Mouse (Mus musculus) small intestine, adult 2 months (tissue): ENCODE results near the gene Prkch.

Source experiments
- CTCF ChIP-seq: fragments of 200-500 bp; IDR thresholded peaks from 2 replicates; pipeline ENCODE4 v1.5.1; 2012; ENCODE audit warnings: low read depth, mild to moderate bottlenecking, control low read depth, inconsistent platforms, low read length, moderate library complexity, mixed read lengths; ENCODE audit not compliant: insufficient replicate concordance, insufficient read length; ENCODE audit errors: extremely low read depth
- POLR2A ChIP-seq: fragments of 200-500 bp; IDR thresholded peaks from 2 replicates; pipeline ENCODE4 v1.6.1; 2012; ENCODE audit warnings: low read depth, mild to moderate bottlenecking, control low read depth, inconsistent platforms, low read length, moderate library complexity

DNA sequence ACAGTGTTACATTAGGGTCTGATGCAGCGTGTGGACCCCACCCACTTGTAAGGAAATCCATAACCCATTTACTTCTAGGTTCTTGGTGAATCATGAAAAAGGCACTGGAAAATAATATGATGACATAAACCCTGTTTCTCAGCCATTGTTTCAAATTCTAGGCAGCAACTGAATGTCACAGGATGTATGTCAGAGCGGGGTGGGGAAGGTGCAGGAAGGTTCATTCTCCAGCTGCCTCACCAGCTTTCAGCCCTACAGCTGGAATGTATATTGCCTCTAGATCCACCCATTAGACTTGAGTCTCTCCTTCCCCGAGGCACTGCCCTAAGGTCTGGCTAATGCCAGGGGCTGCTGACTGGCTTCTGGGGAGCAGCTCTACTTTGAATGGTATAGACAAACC is 78.8 kb downstream of the Prkch start:
- TF ChIP-seq CTCF (no peak), POLR2A (no peak)
